Mouse (Mus musculus) thymus, postnatal 14 days (tissue): Measurements from ENCODE around the gene Mindy4.
A peak's percentile ranks its signal among the peaks of the same experiment; 100 is the strongest.
"Not testable (repeated sequence)": the region's sequence is repeated elsewhere in the genome, so short reads cannot be mapped to it uniquely, and the experiment has no call there.

Experiments
- DNase-seq: peaks from one replicate; pipeline ENCODE4 v3.0.0; 2021

The Mindy4 gene

DNA sequence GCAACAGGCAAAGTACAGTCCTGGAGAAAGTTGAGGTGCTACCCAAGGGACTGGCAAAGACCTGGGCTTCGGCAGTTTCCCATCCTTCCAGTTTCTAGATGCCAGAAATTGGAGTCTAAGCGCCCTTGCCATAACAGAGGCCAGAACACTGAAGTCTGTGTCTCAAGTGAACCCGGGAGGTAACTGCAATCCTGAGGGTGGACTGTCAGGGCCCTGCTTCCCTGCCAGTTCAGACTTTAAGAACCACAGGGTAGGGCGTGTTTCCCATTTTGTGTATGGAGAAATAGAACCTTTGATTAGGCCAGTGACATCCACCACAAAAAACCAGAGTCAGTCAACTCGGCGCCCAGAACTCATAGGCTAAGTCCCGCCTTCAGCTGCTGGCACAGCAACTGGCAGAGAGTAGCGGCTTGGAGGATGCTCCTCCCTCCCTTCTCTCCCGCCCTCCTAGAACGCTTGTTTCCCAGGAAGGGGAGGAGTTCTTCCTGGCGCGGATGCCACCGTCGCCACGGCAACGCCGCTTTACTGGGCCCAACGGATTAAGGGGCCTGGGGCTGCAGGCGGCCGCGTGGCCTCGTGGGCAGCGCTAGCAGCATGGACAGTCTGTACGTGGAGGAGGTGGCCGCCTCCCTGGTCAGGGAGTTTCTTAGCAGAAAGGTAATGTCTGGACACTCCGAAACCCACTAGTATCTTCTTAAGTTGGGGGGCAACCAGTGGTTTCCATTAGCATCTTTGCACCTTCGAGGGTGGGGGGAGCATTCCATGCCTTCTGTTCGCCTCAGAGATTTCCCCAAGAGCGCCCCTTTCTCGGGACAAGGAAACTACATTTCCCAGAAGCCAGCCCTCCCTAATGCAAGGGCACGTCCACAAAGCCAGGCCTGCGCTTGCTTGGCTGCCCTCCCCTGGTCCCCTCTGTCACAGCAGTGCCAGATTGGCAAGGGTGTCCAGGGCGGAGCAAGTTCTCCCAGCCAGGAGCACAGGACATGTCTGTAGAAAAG lies at the start of gene Mindy4:
Gene Mindy4, plus strand, starts transcription at position 471 of the 998 bp plus-strand sequence.
- peak; percentile 69 for DNase-seq

GRCm38 (mm10) chr6:55159256-55159655 lies 43.9 kb upstream of the Mindy4 start:
- no peak for DNase-seq

DNA sequence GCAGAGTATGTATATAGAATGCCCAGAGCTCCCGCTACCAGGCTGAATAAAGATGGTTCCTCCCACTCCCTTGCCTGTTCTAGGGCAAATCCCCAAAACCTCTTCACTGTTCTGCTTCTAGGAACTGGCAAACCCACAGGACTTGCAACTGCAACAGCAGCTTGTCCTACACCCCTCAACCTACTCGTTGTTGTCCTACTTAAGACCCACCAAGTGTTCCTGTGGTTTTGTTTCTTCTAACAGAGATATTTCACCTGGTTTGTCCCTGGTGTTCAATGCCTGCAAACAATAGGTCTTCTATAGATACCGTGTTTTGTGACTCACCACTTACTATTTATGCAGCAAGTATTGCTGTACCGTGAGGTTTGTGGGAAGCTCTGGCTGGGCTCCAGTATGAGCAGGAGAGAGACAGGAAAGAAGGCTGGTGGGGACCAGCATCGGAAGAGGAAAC lies 41.8 kb upstream of the Mindy4 start:
- no peak for DNase-seq

GRCm38 (mm10) chr6:55163046-55163584 lies 40.1 kb upstream of the Mindy4 start:
- DNase-seq = no peak

DNA sequence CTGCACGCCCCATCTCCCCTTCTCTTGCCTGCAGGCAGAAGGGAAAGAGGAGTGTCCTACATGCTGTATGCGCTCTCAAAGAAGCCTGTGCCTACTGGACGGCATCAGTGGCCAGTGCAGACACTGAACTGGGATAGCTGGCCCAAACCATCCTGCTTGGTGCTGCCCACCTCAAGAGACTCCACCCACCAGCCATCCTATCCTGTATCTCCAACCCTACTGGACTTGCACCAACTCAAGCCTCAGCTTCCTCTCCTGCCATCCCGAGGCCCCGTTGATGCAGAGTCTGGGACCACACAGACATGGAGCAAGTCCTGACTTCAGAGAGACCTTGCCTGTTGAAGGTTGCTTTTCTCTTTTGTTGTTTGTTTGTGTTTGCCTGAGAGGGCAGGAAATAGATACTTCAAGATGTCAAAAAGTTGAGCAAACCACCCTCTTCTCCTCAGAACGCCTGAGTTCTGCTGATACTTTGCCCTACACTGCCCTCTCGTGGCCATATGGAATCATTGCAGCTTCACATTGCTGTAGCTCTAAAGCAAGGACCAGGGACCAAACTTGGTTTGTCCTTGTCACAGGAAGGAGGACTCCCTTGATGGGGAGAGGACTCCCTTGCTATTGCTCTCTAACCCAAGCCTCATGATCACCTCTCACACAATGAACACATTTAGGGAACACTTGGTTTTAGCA lies 36.3 kb upstream of the Mindy4 start:
- DNase-seq = peak; percentile 75

GRCm38 (mm10) chr6:55169818-55170217 lies 33.4 kb upstream of the Mindy4 start:
- no peak for DNase-seq

GRCm38 (mm10) chr6:55171638-55172037 lies 31.5 kb upstream of the Mindy4 start:
- DNase-seq = no peak

- DNase-seq = no peak
These were observed 30.0 kb upstream of the Mindy4 start for GRCm38 (mm10) chr6:55173171-55173570.

GRCm38 (mm10) chr6:55173941-55174349 lies 29.2 kb upstream of the Mindy4 start:
- no peak for DNase-seq

GRCm38 (mm10) chr6:55174741-55175181 lies 28.4 kb upstream of the Mindy4 start, which contains the start of gene Inmt:
TSS of gene Inmt (minus strand) at chr6:55175043.
- DNase-seq = no peak

DNA sequence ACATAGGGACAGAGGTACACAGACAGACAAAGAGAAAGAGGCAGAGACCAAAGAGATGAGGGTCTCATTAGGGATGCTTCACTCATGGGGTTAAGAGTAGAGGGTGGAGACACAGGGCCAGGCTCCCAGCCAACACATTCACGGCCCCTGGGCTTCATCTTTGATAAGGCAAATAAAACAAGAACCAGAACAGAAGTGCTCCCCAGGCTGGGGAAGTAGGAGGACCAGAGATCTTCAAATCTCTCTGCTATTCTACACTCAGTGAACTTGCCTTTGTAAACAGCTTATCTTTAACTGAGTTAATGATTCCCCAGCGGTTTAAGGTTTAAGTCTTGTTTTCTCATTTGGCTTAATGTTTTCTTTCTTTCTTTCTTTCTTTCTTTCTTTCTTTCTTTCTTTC lies 27.7 kb upstream of the Mindy4 start:
- DNase-seq = no peak

DNA sequence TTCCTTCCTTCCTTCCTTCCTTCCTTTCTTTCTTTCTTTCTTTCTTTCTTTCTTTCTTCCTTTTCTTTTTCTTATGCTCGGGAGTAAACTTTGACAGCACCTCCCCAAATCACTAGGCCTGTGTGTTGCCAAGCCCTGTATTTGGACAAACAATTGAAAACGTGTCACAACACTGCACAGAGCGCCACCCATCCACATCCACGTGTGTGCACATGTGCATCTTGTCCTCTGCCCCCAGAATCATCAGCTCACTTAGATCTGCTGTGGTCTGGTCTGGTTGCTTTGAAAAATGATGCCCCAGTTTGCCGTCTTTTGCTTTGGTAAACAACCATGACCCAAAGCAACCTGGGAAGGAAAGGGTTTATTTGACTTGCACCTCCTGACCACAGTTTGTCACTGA lies 27.3 kb upstream of the Mindy4 start:
- DNase-seq = no peak

DNA sequence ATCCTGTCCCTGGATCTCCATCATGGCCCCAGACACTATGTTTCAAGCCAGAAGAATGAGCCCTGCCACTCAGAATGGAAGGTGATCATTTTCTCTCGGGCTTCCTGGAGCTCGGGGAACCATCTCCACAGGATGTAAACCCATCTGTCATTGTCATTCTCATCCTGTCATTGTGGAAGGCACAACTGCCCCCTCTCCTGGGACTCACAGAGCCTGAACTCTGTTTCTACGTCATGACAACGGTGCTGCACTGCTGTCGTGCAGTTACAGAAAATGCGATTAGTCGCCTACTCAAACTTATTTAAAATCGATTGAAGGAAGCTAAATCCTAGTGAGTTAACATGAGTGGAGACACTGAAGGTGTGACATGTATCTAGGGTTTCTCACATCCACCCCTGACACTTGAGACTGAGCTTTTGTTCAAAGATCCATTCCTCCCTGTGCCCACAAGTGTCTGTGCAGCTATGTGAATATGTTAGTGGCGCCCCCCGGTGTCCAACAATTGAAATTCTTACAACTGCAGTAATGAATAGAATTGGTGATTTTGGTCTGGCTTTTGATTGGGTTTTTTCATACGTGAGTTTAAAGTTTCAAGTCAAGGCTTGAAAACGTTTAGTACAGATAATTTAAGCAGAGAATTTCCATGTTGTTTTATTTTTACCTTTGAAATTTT lies 26.0 kb upstream of the Mindy4 start:
- DNase-seq = peak; percentile 26

- no peak for DNase-seq
These were observed 23.6 kb upstream of the Mindy4 start for GRCm38 (mm10) chr6:55179560-55179959.

DNA sequence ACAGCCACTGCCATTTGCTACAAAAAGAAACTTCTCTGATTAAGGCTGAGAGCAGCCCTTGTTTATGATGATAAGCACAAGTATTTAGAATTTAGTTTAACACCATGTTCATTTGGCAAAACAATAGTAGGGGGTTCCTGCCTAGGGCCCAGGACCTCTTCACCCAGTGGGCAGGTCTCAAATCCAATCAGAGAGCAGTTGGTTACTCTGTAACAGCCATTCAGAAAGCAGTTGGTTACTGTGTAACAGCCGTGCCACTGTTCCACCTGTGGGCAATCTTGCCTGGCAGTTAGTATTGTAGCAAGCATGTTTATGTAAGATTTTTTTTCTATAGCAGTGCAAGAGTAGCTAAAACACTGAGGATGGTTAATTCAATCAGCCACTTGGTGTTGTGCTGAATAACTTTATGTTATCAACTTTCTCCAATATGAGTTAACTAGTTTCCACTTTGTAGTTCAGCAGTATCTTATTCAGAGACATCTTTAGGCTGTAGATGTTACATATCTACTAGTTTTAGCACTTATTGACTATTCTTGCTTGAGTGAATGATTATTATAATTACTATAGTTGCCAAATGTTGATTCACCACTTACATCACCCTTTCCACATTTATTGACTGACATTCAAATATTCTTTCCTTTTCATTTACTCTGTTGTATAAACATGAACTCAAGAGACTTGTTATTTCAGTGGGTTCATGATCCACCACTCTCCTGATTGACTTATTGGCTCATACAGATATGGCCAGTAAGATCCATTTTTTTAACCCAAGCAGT lies 20.3 kb upstream of the Mindy4 start:
- no peak for DNase-seq

DNA sequence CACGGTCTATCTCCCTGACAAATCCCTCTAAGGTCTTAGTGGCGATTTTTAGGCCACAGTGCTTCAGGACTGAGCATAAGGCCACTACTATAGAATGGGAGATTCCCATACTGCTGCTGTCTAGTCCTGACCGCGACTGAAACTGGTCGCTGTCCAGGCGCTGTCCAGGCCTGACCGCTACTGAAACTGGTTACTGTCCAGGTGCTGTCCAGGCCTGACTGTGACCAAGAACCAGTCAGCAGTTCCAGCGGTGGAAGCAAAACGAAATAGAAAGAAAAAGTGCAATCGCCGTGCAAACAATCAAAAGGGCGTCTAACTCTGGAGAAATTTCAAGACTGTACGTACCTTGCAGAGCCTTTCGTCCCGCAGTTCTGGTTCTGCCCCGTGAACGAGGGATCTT lies 15.4 kb upstream of the Mindy4 start:
- DNase-seq = not testable (repeated sequence)

DNA sequence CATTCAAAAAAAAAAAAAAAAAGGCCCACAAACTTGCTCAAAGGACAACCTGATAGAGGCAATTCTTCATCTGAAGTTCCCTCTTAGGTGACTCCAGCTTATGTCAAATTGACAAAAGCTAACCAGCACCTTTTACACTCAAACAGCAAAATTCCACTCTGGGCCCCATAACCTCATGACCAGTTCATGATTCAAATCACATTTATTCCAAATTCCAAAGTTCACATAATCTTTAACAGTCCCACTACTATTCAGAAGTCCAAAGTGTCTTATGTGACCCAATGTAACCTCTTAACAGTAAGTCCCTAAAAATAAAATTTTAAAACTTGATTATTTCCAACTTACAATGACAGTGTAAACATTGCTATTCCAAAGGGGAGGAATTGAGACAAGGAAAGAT lies 13.8 kb upstream of the Mindy4 start:
- DNase-seq = no peak

- no peak for DNase-seq
These were observed 11.6 kb upstream of the Mindy4 start for GRCm38 (mm10) chr6:55191537-55191936.

DNA sequence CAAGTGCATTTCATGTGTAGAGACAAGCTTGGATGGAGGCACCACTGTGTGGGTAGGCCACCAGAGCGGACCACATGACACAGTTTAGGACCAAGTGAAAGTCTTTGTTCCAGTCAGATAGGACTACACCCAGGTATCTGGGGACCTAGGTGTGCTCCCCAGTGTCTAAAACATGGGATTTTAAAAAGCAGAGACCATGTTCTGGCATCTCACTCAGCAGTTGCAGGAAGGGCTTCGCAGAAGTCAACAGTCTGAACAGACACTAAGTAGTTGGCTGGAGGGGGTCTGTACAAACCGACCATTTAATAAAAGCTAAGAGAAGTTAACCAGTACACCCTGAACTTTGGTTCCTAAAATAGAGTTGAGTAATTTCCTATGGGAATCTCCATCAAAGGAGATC lies 10.0 kb upstream of the Mindy4 start:
- no peak for DNase-seq

DNA sequence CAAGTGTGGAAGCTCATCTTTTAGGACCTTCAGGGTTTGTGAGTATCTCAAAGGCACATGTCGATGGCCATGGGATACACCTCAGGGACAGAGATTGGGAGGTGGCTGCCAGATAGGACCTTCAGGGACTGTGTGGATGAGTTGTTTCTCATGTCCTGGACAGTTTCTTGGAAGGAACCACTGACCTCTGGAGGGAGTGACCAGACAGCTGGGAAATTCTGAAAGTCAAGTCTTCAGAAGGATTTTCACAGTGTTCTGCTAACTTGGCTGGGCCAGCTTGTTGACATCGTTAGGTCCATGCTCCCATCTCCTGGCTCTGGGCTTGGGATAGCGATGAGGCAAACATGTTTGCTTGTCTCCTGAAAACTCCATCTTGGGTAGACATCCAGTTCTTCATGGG lies 4.1 kb upstream of the Mindy4 start:
- no peak for DNase-seq

DNA sequence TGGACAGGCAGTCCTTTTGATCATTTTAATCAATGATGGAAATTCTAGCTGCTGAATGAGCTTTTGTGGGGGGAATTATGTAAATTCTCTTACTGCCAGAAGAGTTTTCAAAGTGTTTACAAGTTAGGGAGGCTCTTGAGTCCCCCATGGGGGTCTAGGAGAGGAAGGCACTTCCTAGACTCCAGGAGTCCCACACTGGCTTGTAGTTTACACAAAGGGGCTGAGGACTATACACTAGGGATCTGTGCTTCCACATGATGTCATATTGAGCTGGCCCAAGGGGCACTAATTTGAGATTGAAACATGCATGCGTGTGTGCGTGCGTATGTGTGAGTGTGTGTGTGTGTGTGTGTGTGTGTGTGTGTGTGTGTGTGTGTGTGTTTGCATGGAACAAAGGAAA lies 748 bp downstream of the Mindy4 start:
- DNase-seq = no peak

DNA sequence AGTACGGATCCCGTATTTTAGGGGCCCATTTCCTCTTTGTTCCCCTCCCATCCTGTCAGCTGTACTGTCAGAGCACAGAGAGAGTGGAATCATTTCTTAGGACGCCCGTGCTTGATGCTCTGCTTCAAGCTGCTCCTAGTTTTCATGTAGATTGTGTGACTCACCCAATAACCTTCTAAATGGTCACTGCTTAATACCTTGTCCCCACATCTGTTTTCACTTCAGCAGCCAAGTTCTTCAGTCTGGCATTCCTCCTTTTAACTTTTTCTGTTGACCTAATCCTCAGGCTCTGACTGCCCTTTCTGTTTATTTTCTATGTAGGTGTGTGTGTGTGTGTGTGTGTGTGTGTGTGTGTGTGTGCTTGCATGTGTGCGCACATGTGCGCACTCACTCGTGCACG lies 4.6 kb downstream of the Mindy4 start:
- DNase-seq = no peak
